Mouse (Mus musculus): Measurements from ENCODE around the gene Slc25a33. TPM values are rescaled to one million over a fixed set of nuclear protein-coding genes. Genes with fewer than 3 reads are reported as not detected.

The Slc25a33 gene
- polyA plus RNA-seq, 1 experiment: 43.7 TPM

- peaks cover 4% of the 10 kb centered on the region; the same call in 1 of the 2 replicates for H3K4me1 ChIP-seq (ENCODE audit: control insufficient read depth, insufficient read depth, low read length)
- no peak overlapping the region for H3K4me3 ChIP-seq (ENCODE audit: insufficient read depth, low read length)
- no peak overlapping the region for H3K27ac ChIP-seq (ENCODE audit: insufficient read depth, low read length)
- TF ChIP-seq CTCF (IDR thresholded peaks at IDR 0.05; ENCODE audit: extremely low read depth, insufficient read depth, low read length): no peak
- no peak for TF ChIP-seq POLR2A (IDR thresholded peaks at IDR 0.05; ENCODE audit: extremely low read depth, insufficient read depth, low read length)
Observed at GRCm38 (mm10) chr4:149749003-149749662, 24.9 kb downstream of the Slc25a33 start.

- no peak for TF ChIP-seq CTCF (IDR thresholded peaks at IDR 0.05; ENCODE audit: extremely low read depth, insufficient read depth, low read length)
- TF ChIP-seq POLR2A (IDR thresholded peaks at IDR 0.05; ENCODE audit: extremely low read depth, insufficient read depth, low read length): no peak
- H3K27ac ChIP-seq (ENCODE audit: insufficient read depth, low read length): no peak overlapping the region
- H3K4me1 ChIP-seq (ENCODE audit: control insufficient read depth, insufficient read depth, low read length): peaks cover 3% of the 10 kb centered on the region; the same call in 1 of the 2 replicates
- H3K4me3 ChIP-seq (ENCODE audit: insufficient read depth, low read length): no peak overlapping the region
Observed at GRCm38 (mm10) chr4:149744119-149744518, 30.0 kb downstream of the Slc25a33 start.

GRCm38 (mm10) chr4:149742011-149742530 lies 32.0 kb downstream of the Slc25a33 start:
- Histone ChIP-seq H3K4me3 (ENCODE audit: insufficient read depth, low read length) (no peak overlapping the region), H3K4me1 (ENCODE audit: control insufficient read depth, insufficient read depth, low read length) (no peaks in the 10 kb centered on the region), H3K27ac (ENCODE audit: insufficient read depth, low read length) (no peak overlapping the region)
- no peak for TF ChIP-seq CTCF (IDR thresholded peaks at IDR 0.05; ENCODE audit: extremely low read depth, insufficient read depth, low read length)
- no peak for TF ChIP-seq POLR2A (IDR thresholded peaks at IDR 0.05; ENCODE audit: extremely low read depth, insufficient read depth, low read length)

GRCm38 (mm10) chr4:149740301-149740700 lies 33.8 kb downstream of the Slc25a33 start:
- no peak overlapping the region for H3K4me3 ChIP-seq (ENCODE audit: insufficient read depth, low read length)
- H3K4me1 ChIP-seq (ENCODE audit: control insufficient read depth, insufficient read depth, low read length): peaks cover 4% of the 10 kb centered on the region; the same call in 1 of the 2 replicates
- no peak overlapping the region for H3K27ac ChIP-seq (ENCODE audit: insufficient read depth, low read length)
- TF ChIP-seq POLR2A (IDR thresholded peaks at IDR 0.05; ENCODE audit: extremely low read depth, insufficient read depth, low read length) (no peak), CTCF (IDR thresholded peaks at IDR 0.05; ENCODE audit: extremely low read depth, insufficient read depth, low read length) (no peak)

- H3K4me3 ChIP-seq (ENCODE audit: insufficient read depth, low read length): no peak overlapping the region
- peaks cover 9% of the 10 kb centered on the region for H3K4me1 ChIP-seq (ENCODE audit: control insufficient read depth, insufficient read depth, low read length)
- TF ChIP-seq POLR2A (IDR thresholded peaks at IDR 0.05; ENCODE audit: extremely low read depth, insufficient read depth, low read length) (no peak), CTCF (IDR thresholded peaks at IDR 0.05; ENCODE audit: extremely low read depth, insufficient read depth, low read length) (no peak)
- no peak overlapping the region for H3K27ac ChIP-seq (ENCODE audit: insufficient read depth, low read length)
Observed at GRCm38 (mm10) chr4:149739478-149739877, 34.6 kb downstream of the Slc25a33 start.

- Histone ChIP-seq H3K27ac (ENCODE audit: insufficient read depth, low read length) (no peak within 1 kb of the TSS; the same call in 1 of the 2 replicates), H3K4me3 (ENCODE audit: insufficient read depth, low read length) (peak within 1 kb of the TSS; percentile 59), H3K4me1 (ENCODE audit: control insufficient read depth, insufficient read depth, low read length) (peaks cover 16% of the 10 kb centered on the region)
- TF ChIP-seq CTCF (IDR thresholded peaks at IDR 0.05; ENCODE audit: extremely low read depth, insufficient read depth, low read length): peak; percentile 61
- TF ChIP-seq POLR2A (IDR thresholded peaks at IDR 0.05; ENCODE audit: extremely low read depth, insufficient read depth, low read length): peak; percentile 52; the same call in 1 of the 2 replicates
Observed at GRCm38 (mm10) chr4:149737383-149738324, 36.4 kb downstream of the Slc25a33 start, which contains the start of gene Tmem201. Gene Tmem201 (minus strand): TSS chr4:149738044.

- TF ChIP-seq POLR2A (IDR thresholded peaks at IDR 0.05; ENCODE audit: extremely low read depth, insufficient read depth, low read length) (no peak), CTCF (IDR thresholded peaks at IDR 0.05; ENCODE audit: extremely low read depth, insufficient read depth, low read length) (no peak)
- peak overlapping the region; percentile 59 for H3K4me3 ChIP-seq (ENCODE audit: insufficient read depth, low read length)
- peaks cover 18% of the 10 kb centered on the region for H3K4me1 ChIP-seq (ENCODE audit: control insufficient read depth, insufficient read depth, low read length)
- H3K27ac ChIP-seq (ENCODE audit: insufficient read depth, low read length): no peak overlapping the region
Observed at GRCm38 (mm10) chr4:149736581-149736980, 37.5 kb downstream of the Slc25a33 start.

GRCm38 (mm10) chr4:149735624-149736250 lies 38.3 kb downstream of the Slc25a33 start:
- TF ChIP-seq CTCF (IDR thresholded peaks at IDR 0.05; ENCODE audit: extremely low read depth, insufficient read depth, low read length) (no peak), POLR2A (IDR thresholded peaks at IDR 0.05; ENCODE audit: extremely low read depth, insufficient read depth, low read length) (no peak)
- Histone ChIP-seq H3K27ac (ENCODE audit: insufficient read depth, low read length) (no peak overlapping the region), H3K4me1 (ENCODE audit: control insufficient read depth, insufficient read depth, low read length) (peaks cover 18% of the 10 kb centered on the region), H3K4me3 (ENCODE audit: insufficient read depth, low read length) (peak overlapping the region; percentile 59; the same call in 1 of the 2 replicates)
